Mouse (Mus musculus) hindbrain, embryonic 11.5 days (tissue): ENCODE data around the gene Gm10142. TPM values are rescaled to one million over a fixed set of nuclear protein-coding genes. Genes with fewer than 3 reads are reported as not detected.
"Not testable (repeated sequence)": the region's sequence is repeated elsewhere in the genome, so short reads cannot be mapped to it uniquely, and the experiment has no call there.

ENCODE experiments used
- ATAC-seq: fragments of 200-750 bp; cut with Nextera tagmentation; 2 replicates; pipeline ENCODE4 v1.8.0; 2017; ENCODE audit warnings: mild to moderate bottlenecking, moderate TSS enrichment, moderate library complexity; ENCODE audit not compliant: low FRiP score
- DNase-seq: peaks from one replicate; pipeline ENCODE4 v3.0.0-alpha.2; 2015; ENCODE audit warnings: low spot score
- H3K27ac ChIP-seq: fragments of 300-500 bp; sonication (generic); 2 replicates; pipeline ENCODE4 v1.5.1; 2014; ENCODE audit warnings: mild to moderate bottlenecking, low read depth, low read length
- H3K27me3 ChIP-seq: fragments of 300-500 bp; sonication (generic); 2 replicates; pipeline ENCODE4 v1.6.1; 2014; ENCODE audit warnings: mild to moderate bottlenecking, low read length, moderate library complexity, mixed read lengths; ENCODE audit not compliant: control insufficient read depth, insufficient read depth
- H3K36me3 ChIP-seq: fragments of 300-500 bp; sonication (generic); 2 replicates; pipeline ENCODE4 v1.6.1; 2014; ENCODE audit warnings: mild to moderate bottlenecking, low read length, moderate library complexity, mixed read lengths; ENCODE audit not compliant: control insufficient read depth, insufficient read depth
- H3K4me1 ChIP-seq: fragments of 300-500 bp; sonication (generic); replicated peaks from 2 replicates; pipeline ENCODE4 v1.6.1; 2014; ENCODE audit warnings: low read length, mixed read lengths; ENCODE audit not compliant: control insufficient read depth, insufficient read depth
- H3K4me2 ChIP-seq: fragments of 300-500 bp; sonication (generic); replicated peaks from 2 replicates; pipeline ENCODE4 v1.6.1; 2014; ENCODE audit warnings: mild to moderate bottlenecking, low read depth, low read length
- H3K4me3 ChIP-seq: fragments of 300-500 bp; sonication (generic); 2 replicates; pipeline ENCODE4 v1.5.1; 2014; ENCODE audit warnings: low read depth, low read length
- H3K9ac ChIP-seq: fragments of 300-500 bp; sonication (generic); 2 replicates; pipeline ENCODE4 v1.6.1; 2014; ENCODE audit warnings: low read depth, low read length
- H3K9me3 ChIP-seq: fragments of 300-500 bp; sonication (generic); 2 replicates; pipeline ENCODE4 v1.6.1; 2016; ENCODE audit warnings: low read length; ENCODE audit not compliant: control insufficient read depth
- WGBS: fragments of 180-500 bp; shearing (Covaris S2); extraction: QIAGEN DNeasy Blood & Tissue Kit; methylation state at CpG from one replicate; pipeline ENCODE4 v1.1.7; 2014; 5-methylcytosine and 5-hydroxymethylcytosine counted together
- polyA plus RNA-seq: library from polyadenylated mRNA; unstranded; fragments of >200 nt; fragmentation: Nextera tagmentation; extraction: Ambion mirVana; gene quantifications from 2 replicates; pipeline ENCODE4 v1.2.1, GENCODE M21; 2014

Gm10142 gene
- polyA plus RNA-seq, 1 experiment from 2014 or later, result not detected

DNA sequence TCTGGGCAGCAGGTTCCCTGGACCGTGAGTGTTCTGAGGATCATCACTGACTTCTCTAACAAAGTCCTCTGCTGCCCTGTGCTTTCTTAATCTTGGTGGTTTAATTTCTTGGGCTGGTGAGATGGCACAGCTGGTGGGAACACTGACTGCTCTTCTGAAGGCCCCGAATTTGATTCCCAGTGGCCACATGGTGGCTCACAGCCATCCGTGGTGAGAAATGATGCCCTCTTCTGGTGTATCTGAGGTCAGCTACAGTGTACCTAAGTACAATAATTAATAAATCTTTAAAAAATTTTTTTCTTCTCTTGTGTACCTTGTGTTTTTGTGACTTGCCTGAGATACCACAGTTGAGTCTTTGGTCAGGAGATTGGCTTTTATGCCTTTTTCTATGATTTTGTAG is 36.7 kb downstream of the Gm10142 start:
- not testable (repeated sequence) for H3K27me3 ChIP-seq, H3K9me3 ChIP-seq, ATAC-seq, H3K4me1 ChIP-seq, H3K9ac ChIP-seq, H3K4me3 ChIP-seq, H3K4me2 ChIP-seq, DNase-seq, H3K36me3 ChIP-seq, H3K27ac ChIP-seq
- 66% methylated on average over 3 of the region's 3 CpGs for WGBS

DNA sequence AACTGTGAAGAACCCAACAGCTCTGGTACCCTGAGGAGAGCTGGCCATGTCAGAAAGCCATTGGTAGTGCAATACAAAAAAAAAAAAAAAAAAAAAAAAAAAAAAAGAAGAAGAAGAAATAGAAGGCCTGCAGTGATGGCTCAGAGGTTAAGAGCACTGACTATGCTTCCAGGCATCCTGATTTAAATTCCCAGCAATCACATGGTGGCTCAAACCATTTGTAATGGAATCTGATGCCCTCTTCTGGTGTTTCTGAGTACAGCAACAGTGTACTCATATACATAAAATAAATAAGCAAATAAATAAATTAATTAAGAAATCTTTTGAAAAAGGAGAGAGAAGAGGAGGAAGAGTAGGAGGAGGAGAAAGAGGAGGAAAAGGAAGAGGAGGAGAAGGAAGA is 37.8 kb downstream of the Gm10142 start:
- Histone ChIP-seq H3K9me3 (no peaks in the 10 kb centered on the region), H3K27ac (no peak overlapping the region), H3K4me3 (no peak overlapping the region), H3K27me3 (no peaks in the 10 kb centered on the region), H3K9ac (no peak overlapping the region), H3K4me2 (no peak overlapping the region), H3K4me1 (no peaks in the 10 kb centered on the region), H3K36me3 (no peaks in the 10 kb centered on the region)
- ATAC-seq (no peak), DNase-seq (no peak)

DNA sequence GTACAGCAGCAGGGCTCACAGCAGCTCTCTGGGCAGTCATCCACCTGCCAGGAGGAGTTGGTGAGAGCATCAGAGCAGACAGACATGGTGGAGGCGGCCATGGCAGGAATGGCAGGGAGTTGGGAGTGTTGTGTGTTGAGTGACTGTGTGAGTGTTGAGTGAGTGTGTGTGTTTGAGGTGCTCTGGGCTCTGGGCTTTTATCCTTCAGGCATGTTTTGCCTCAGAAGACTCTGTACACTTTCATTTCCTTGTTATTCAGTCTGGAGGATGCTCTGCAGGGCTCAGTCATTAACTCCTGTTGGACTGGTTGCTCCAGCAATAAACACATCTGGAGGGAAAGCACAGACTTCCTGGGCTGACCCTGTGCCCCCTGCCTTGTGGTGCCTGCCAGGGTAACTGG is 44.0 kb downstream of the Gm10142 start, which contains the start of gene Gm3233:
TSS of gene Gm3233 (minus strand) at position 101 of the 400 bp plus-strand sequence.
- H3K9ac ChIP-seq, DNase-seq, H3K4me1 ChIP-seq, H3K4me3 ChIP-seq, H3K36me3 ChIP-seq, H3K27me3 ChIP-seq, ATAC-seq, H3K4me2 ChIP-seq, H3K9me3 ChIP-seq, H3K27ac ChIP-seq: not testable (repeated sequence)
- no CpG with 5 or more reads among the region's 1 CpGs for WGBS

Other genes starting within 250 kb of the Gm10142 start
- 34.6 and 41.8 TPM in 2 replicates for gene Fam207a, start 200.0 kb upstream of the Gm10142 start, polyA plus RNA-seq
- gene Itgb2, start 185.6 kb upstream of the Gm10142 start, polyA plus RNA-seq, result 1.2 and 1.8 TPM in 2 replicates
- 73.1 and 79.3 TPM in 2 replicates for gene Pttg1ip, start 134.1 kb upstream of the Gm10142 start, polyA plus RNA-seq
- gene Sumo3, start 109.7 kb upstream of the Gm10142 start, polyA plus RNA-seq, result 287 and 321 TPM in 2 replicates
- gene Gm49325, start 109.6 kb upstream of the Gm10142 start, polyA plus RNA-seq, result 2.2 TPM in 1 of 2 replicates, not detected in the other
- gene Ube2g2, start 93.5 kb upstream of the Gm10142 start, polyA plus RNA-seq, result 40.5 and 50.0 TPM in 2 replicates
- gene Tspear, start 29.2 kb upstream of the Gm10142 start, polyA plus RNA-seq, result 0.56 and 0.64 TPM in 2 replicates
- not detected in 2 replicates for gene Gm19402, start 25.1 kb upstream of the Gm10142 start, polyA plus RNA-seq
- not detected in 2 replicates for gene Gm9508, start 18.6 kb upstream of the Gm10142 start, polyA plus RNA-seq
- gene Gm10272, start 9.2 kb upstream of the Gm10142 start, polyA plus RNA-seq, result not detected in 2 replicates
- gene Gm10024, start 4.3 kb upstream of the Gm10142 start, polyA plus RNA-seq, result not detected in 2 replicates
- gene Krtap12-1, start 4.8 kb downstream of the Gm10142 start, polyA plus RNA-seq, result not detected in 2 replicates
- not detected in 2 replicates for gene Gm10100, start 10.7 kb downstream of the Gm10142 start, polyA plus RNA-seq
- gene Gm18596, start 26.8 kb downstream of the Gm10142 start, polyA plus RNA-seq, result not detected in 2 replicates
- not detected in 2 replicates for gene Gm9736, start 35.5 kb downstream of the Gm10142 start, polyA plus RNA-seq
- gene Gm3233, start 43.9 kb downstream of the Gm10142 start, polyA plus RNA-seq, result not detected in 2 replicates
- gene Gm3238, start 55.5 kb downstream of the Gm10142 start, polyA plus RNA-seq, result not detected in 2 replicates
- gene Gm7138, start 61.1 kb downstream of the Gm10142 start, polyA plus RNA-seq, result not detected in 2 replicates
- not detected in 2 replicates for gene Gm3250, start 66.7 kb downstream of the Gm10142 start, polyA plus RNA-seq
- not detected in 2 replicates for gene Gm7137, start 72.4 kb downstream of the Gm10142 start, polyA plus RNA-seq
- gene Gm9639, start 79.3 kb downstream of the Gm10142 start, polyA plus RNA-seq, result not detected in 2 replicates
- not detected in 2 replicates for gene Gm19668, start 83.3 kb downstream of the Gm10142 start, polyA plus RNA-seq
- gene Gm9507, start 96.0 kb downstream of the Gm10142 start, polyA plus RNA-seq, result not detected in 2 replicates
- not detected in 2 replicates for gene Gm2696, start 98.9 kb downstream of the Gm10142 start, polyA plus RNA-seq
- gene Krtap10-4, start 111.3 kb downstream of the Gm10142 start, polyA plus RNA-seq, result not detected in 2 replicates
- not detected in 2 replicates for gene Krtap10-10, start 120.1 kb downstream of the Gm10142 start, polyA plus RNA-seq
- not detected in 2 replicates for gene Gm36176, start 131.0 kb downstream of the Gm10142 start, polyA plus RNA-seq
- gene Gm10318, start 137.1 kb downstream of the Gm10142 start, polyA plus RNA-seq, result not detected in 2 replicates
- gene Gm3285, start 146.2 kb downstream of the Gm10142 start, polyA plus RNA-seq, result not detected in 2 replicates
- gene Lrrc3, start 186.7 kb downstream of the Gm10142 start, polyA plus RNA-seq, result 3.1 and 3.6 TPM in 2 replicates